Mouse (Mus musculus) T-cell, adult 66 days (primary cell): ENCODE results near the gene Thop1. TPM values are rescaled to one million over a fixed set of nuclear protein-coding genes. Genes with fewer than 3 reads are reported as not detected.

ENCODE experiments used
- total RNA-seq, 2 experiments: library from RNA; stranded (reverse); gene quantifications; 3 replicates in 1 of 2; 4 replicates in 1 of 2; pipeline ENCODE4 v1.2.4; 2023

Gene Thop1
- total RNA-seq, result 10 to 100 TPM in 1 of 2 experiments, 1 to 10 TPM in 1; 9.4 to 11.5 TPM

DNA sequence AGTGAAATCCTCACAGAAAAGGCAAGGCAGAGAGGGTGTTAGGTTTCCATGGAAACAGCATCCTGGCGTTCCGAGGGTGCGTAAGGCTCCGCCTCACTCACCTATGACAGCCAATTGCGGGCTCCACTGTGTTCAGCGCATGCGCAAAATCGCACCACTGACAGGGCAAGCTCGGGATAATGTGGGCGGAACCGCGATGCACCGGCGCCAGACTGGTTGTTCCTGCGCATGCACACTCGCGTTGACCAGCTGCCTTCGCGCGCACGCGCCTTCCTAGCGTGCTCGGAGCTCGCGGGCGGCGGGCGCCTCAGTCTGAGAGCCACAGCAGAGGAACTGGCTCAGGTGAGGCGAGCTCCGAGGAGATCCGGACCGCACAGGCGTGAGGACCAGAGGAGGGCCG is at the start of gene Thop1:
TSS of gene Thop1 (plus strand) at position 200 of the 400 bp plus-strand sequence.

GRCm38 (mm10) chr10:81025639-81026275 is 44.1 kb upstream of the Thop1 start, which contains the start of gene Diras1:
Gene Diras1 (minus strand): TSS chr10:81025662.

DNA sequence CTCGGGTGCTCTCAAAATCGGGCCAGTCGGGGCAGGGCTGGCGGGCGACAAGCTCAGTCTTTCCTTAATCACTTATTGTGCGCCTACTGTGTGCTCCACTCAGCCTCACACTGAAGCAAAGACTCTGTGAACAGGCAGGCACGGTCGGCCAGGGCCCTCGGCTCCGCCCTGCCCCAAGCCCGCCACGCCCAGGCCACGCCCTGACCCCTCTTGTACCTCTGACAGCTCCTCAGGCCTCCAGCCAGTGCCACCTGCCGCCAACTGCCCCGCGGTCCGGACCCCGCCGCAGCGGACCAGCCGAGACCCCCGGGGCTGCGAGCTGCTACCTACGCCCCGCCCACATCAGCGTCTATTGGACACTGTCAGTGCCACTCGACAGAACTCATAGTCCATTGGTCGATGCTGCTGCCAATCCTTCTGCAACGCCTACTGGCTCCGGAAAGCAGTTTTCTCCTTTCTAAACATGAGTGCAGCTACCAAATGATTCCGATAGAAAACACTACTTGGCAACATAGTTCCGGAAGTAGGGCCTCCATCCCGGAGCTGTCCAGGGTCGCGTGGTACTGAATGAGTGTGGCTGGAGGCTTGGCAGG is 32.8 kb upstream of the Thop1 start, which contains the start of gene Slc39a3:
TSS of gene Slc39a3 (minus strand) at position 439 of the 593 bp plus-strand sequence.

DNA sequence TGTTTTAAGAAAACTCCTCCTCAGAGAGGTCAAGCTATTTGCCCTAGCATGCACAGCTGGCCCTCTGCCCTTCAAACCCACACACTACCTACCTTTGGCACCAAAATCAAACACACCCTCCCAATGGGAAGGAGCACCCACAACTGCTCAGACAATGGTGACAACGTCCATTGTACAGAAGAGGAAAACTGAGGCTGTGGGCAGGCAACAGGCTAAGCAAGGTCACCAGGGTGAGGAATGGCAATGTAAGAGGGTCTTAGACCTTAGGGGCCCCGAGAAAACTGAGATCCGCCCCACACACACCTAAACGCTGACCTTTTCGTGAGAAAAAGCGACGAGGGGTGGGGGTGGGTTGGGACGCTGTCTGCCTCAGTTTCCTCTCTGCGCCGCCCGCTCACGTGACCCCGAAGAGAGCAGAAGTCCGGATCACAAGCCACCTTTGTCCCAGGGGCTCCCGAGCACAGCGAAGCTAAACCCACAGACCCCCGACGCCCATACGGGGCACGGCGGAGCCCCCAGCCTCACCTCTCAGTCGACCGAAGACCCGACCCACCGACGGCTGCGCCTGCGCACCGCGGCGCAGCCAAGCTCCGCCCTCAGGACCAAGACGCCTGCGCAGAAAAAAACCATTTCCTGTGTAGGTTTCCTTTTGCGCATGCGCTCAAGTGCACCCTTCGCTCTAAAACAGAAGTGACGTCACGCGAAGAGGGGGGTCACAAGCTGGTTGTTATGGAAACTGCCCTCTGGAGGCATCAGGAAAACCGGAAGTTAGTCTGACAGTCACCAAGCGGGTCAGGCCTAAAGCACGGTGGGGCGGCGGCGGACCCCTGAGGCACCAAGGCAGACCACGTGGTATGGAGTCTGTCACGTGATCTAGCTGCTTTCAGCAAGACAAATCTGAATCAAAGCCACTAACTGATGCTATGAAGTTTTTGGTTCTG is 10.0 kb upstream of the Thop1 start, which contains the start of gene Sgta:
TSS of gene Sgta (minus strand) at position 579 of the 941 bp plus-strand sequence.

DNA sequence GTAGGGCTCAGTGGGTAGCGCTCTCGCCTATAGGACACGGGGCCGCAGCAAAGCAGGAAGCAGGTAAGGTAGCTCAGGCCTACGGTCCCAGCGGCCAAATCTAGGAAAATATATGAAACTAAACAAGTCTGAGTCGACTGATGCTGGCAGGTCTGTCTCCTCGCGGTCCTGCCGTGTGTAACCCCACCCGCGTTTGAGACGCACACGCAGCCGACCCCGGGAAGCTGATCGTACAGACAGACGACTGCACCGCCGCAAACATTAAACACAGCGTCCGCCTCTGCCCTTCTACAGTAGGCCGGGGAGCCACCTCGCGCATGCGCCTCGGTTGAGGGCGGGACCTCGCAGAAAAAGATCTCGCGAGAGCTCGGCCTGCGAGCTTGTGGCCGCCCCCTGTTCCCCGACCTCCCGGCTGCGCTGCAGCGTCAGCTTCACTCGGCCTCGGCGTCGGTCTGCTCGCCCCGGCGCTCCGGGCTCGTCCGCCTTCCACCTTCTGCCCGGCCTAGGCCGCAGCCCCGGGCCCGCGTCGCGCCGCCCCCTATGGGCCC is 35.8 kb downstream of the Thop1 start, which contains the start of gene Map2k2:
TSS of gene Map2k2 (plus strand) at position 351 of the 548 bp plus-strand sequence.

Other genes with a start within 250 kb of the Thop1 start
- 100 to 1,000 TPM; 571 to 578 TPM for gene Oaz1, start 243.4 kb upstream of the Thop1 start, total RNA-seq
- not detected for gene Lingo3, start 226.0 kb upstream of the Thop1 start, total RNA-seq
- gene Lsm7, start 214.8 kb upstream of the Thop1 start, total RNA-seq, result 10 to 100 TPM; 37.9 to 40.3 TPM
- gene Sppl2b, start 214.8 kb upstream of the Thop1 start, total RNA-seq, result 10 to 100 TPM; 33.5 to 37.7 TPM
- not detected for gene Tmprss9, start 198.2 kb upstream of the Thop1 start, total RNA-seq
- 10 to 100 TPM; 58.6 to 63.8 TPM for gene Timm13, start 169.1 kb upstream of the Thop1 start, total RNA-seq
- 10 to 100 TPM; 14.0 to 15.8 TPM for gene Lmnb2, start 151.8 kb upstream of the Thop1 start, total RNA-seq
- 10 to 100 TPM; 21.4 to 31.5 TPM for gene Gadd45b, start 140.0 kb upstream of the Thop1 start, total RNA-seq
- gene Gng7, start 55.1 kb upstream of the Thop1 start, total RNA-seq, result not detected
- gene Diras1, start 44.4 kb upstream of the Thop1 start, total RNA-seq, result not detected
- gene Slc39a3, start 32.6 kb upstream of the Thop1 start, total RNA-seq, result 10 to 100 TPM; 18.7 to 21.2 TPM
- 10 to 100 TPM; 47.1 to 52.0 TPM for gene Sgta, start 9.9 kb upstream of the Thop1 start, total RNA-seq
- gene Creb3l3, start 28.8 kb downstream of the Thop1 start, total RNA-seq, result not detected
- 100 to 1,000 TPM; 134 to 145 TPM for gene Map2k2, start 35.9 kb downstream of the Thop1 start, total RNA-seq
- gene Zbtb7a, start 65.2 kb downstream of the Thop1 start, total RNA-seq, result 10 to 100 TPM; 75.0 to 78.0 TPM
- gene Pias4, start 97.9 kb downstream of the Thop1 start, total RNA-seq, result 10 to 100 TPM; 37.2 to 43.2 TPM
- gene Eef2, start 106.6 kb downstream of the Thop1 start, total RNA-seq, result 1,000 to 10,000 TPM; 2,301 to 2,484 TPM
- gene Dapk3, start 113.0 kb downstream of the Thop1 start, total RNA-seq, result 10 to 100 TPM; 62.4 to 62.6 TPM
- not detected for gene 4930442H23Rik, start 113.8 kb downstream of the Thop1 start, total RNA-seq
- gene Nmrk2, start 132.0 kb downstream of the Thop1 start, total RNA-seq, result not detected
- 1 to 10 TPM; 1.4 to 2.7 TPM for gene Atcay, start 160.8 kb downstream of the Thop1 start, total RNA-seq
- 1 to 10 TPM; 5.2 to 5.5 TPM for gene Zfr2, start 163.1 kb downstream of the Thop1 start, total RNA-seq
- gene Matk, start 182.9 kb downstream of the Thop1 start, total RNA-seq, result 10 to 100 TPM; 16.0 to 20.8 TPM
- 10 to 100 TPM; 78.6 to 84.0 TPM for gene Mrpl54, start 196.9 kb downstream of the Thop1 start, total RNA-seq
- 10 to 100 TPM; 28.8 to 36.2 TPM for gene Apba3, start 196.9 kb downstream of the Thop1 start, total RNA-seq
- gene Tjp3, start 221.5 kb downstream of the Thop1 start, total RNA-seq, result 1 to 10 TPM; 4.2 to 5.8 TPM
- 100 to 1,000 TPM; 104 to 118 TPM for gene Pip5k1c, start 222.9 kb downstream of the Thop1 start, total RNA-seq